Mouse (Mus musculus): ENCODE measurements around the gene Kptn. TPM values are rescaled to one million over a fixed set of nuclear protein-coding genes. Genes with fewer than 3 reads are reported as not detected.

The Kptn gene
- polyA plus RNA-seq, 2 experiments, result 7.5 to 8.6 TPM

- Histone ChIP-seq H3K9me3 (ENCODE audit: control insufficient read depth, low read length) (no peaks in the 10 kb centered on the region), H3K9ac (replicated peaks) (no peak overlapping the region; the same call in 1 of the 2 replicates), H3K27ac (no peak overlapping the region), H3K4me1 (replicated peaks; ENCODE audit: control insufficient read depth in 2 of 2, insufficient read depth in 2 of 2, low read length in 1 of 2) (peaks cover 3 to 8% of the 10 kb centered on the region in 2 experiments; a peak in 3 of 4 replicates), H3K36me3 (replicated peaks; ENCODE audit: control insufficient read depth, insufficient read depth, low read depth) (peaks cover 25% of the 10 kb centered on the region), H3K4me3 (ENCODE audit: insufficient read depth in 1 of 2, low read depth in 2 of 2, low read length in 2 of 2) (peak overlapping the region; percentile 88 to 99), H3K4me2 (ENCODE audit: low read depth) (peak overlapping the region; percentile 76), H3K27me3 (ENCODE audit: control insufficient read depth, insufficient read depth, low read length) (no peaks in the 10 kb centered on the region)
- DNase-seq (ENCODE audit: low read depth in 3 of 3, low spot score in 3 of 3), result no peak
- ATAC-seq (ENCODE audit: insufficient read depth), result no peak; the same call in 1 of the 2 replicates
- TF ChIP-seq CTCF (IDR thresholded peaks at IDR 0.05; ENCODE audit: low read depth) (no peak), EP300 (IDR thresholded peaks at IDR 0.05; ENCODE audit: low read depth) (no peak)
- 47% methylated on average over 9 of the region's 9 CpGs for WGBS (ENCODE audit: insufficient replicate concordance)
Measured at GRCm38 (mm10) chr7:16120262-16120600, 536 bp downstream of the Kptn start.

- peaks cover 7% of the 10 kb centered on the region for H3K27me3 ChIP-seq (ENCODE audit: control insufficient read depth, insufficient read depth, low read length)
- ATAC-seq (ENCODE audit: insufficient read depth) (no peak), DNase-seq (ENCODE audit: low read depth in 3 of 3, low spot score in 3 of 3) (no peak)
- no peak overlapping the region for H3K9ac ChIP-seq (replicated peaks)
- H3K4me1 ChIP-seq (replicated peaks; ENCODE audit: control insufficient read depth in 2 of 2, insufficient read depth in 2 of 2, low read length in 1 of 2), result no peaks in the 10 kb centered on the region
- no peaks in the 10 kb centered on the region for H3K9me3 ChIP-seq (ENCODE audit: control insufficient read depth, low read length)
- H3K27ac ChIP-seq, result no peak overlapping the region
- TF ChIP-seq CTCF (IDR thresholded peaks at IDR 0.05; ENCODE audit: low read depth) (peak; percentile 49; the same call in 1 of the 2 replicates), EP300 (IDR thresholded peaks at IDR 0.05; ENCODE audit: low read depth) (no peak)
- H3K36me3 ChIP-seq (replicated peaks; ENCODE audit: control insufficient read depth, insufficient read depth, low read depth), result no peaks in the 10 kb centered on the region
- H3K4me2 ChIP-seq (ENCODE audit: low read depth), result no peak overlapping the region
- WGBS (ENCODE audit: insufficient replicate concordance), result 62% methylated on average over 9 of the region's 9 CpGs
- no peak overlapping the region for H3K4me3 ChIP-seq (ENCODE audit: insufficient read depth in 1 of 2, low read depth in 2 of 2, low read length in 2 of 2)
Measured at GRCm38 (mm10) chr7:16125829-16126228, 6.1 kb downstream of the Kptn start.

- DNase-seq (ENCODE audit: low read depth in 3 of 3, low spot score in 3 of 3) (no peak), ATAC-seq (ENCODE audit: insufficient read depth) (no peak)
- TF ChIP-seq EP300 (IDR thresholded peaks at IDR 0.05; ENCODE audit: low read depth) (no peak), CTCF (IDR thresholded peaks at IDR 0.05; ENCODE audit: low read depth) (no peak)
- 71% methylated on average over 6 of the region's 6 CpGs for WGBS (ENCODE audit: insufficient replicate concordance)
- H3K36me3 ChIP-seq (replicated peaks; ENCODE audit: control insufficient read depth, insufficient read depth, low read depth), result no peaks in the 10 kb centered on the region
- H3K4me2 ChIP-seq (ENCODE audit: low read depth), result no peak overlapping the region
- no peak overlapping the region for H3K9ac ChIP-seq (replicated peaks)
- H3K27me3 ChIP-seq (ENCODE audit: control insufficient read depth, insufficient read depth, low read length), result peaks cover 17% of the 10 kb centered on the region
- no peaks in the 10 kb centered on the region for H3K4me1 ChIP-seq (replicated peaks; ENCODE audit: control insufficient read depth in 2 of 2, insufficient read depth in 2 of 2, low read length in 1 of 2)
- no peaks in the 10 kb centered on the region for H3K9me3 ChIP-seq (ENCODE audit: control insufficient read depth, low read length)
- H3K27ac ChIP-seq, result no peak overlapping the region
- no peak overlapping the region for H3K4me3 ChIP-seq (ENCODE audit: insufficient read depth in 1 of 2, low read depth in 2 of 2, low read length in 2 of 2)
Measured at GRCm38 (mm10) chr7:16128344-16128743, 8.6 kb downstream of the Kptn start.

- DNase-seq (ENCODE audit: low read depth in 3 of 3, low spot score in 3 of 3) (no peak), ATAC-seq (ENCODE audit: insufficient read depth) (no peak)
- WGBS (ENCODE audit: insufficient replicate concordance), result 55% methylated on average over 5 of the region's 5 CpGs
- no peak overlapping the region for H3K4me2 ChIP-seq (ENCODE audit: low read depth)
- peaks cover 17% of the 10 kb centered on the region for H3K27me3 ChIP-seq (ENCODE audit: control insufficient read depth, insufficient read depth, low read length)
- TF ChIP-seq CTCF (IDR thresholded peaks at IDR 0.05; ENCODE audit: low read depth) (no peak), EP300 (IDR thresholded peaks at IDR 0.05; ENCODE audit: low read depth) (no peak)
- no peak overlapping the region for H3K4me3 ChIP-seq (ENCODE audit: insufficient read depth in 1 of 2, low read depth in 2 of 2, low read length in 2 of 2)
- no peaks in the 10 kb centered on the region for H3K36me3 ChIP-seq (replicated peaks; ENCODE audit: control insufficient read depth, insufficient read depth, low read depth)
- H3K4me1 ChIP-seq (replicated peaks; ENCODE audit: control insufficient read depth in 2 of 2, insufficient read depth in 2 of 2, low read length in 1 of 2), result no peaks in the 10 kb centered on the region
- H3K27ac ChIP-seq, result no peak overlapping the region
- no peak overlapping the region for H3K9ac ChIP-seq (replicated peaks)
- no peaks in the 10 kb centered on the region for H3K9me3 ChIP-seq (ENCODE audit: control insufficient read depth, low read length)
Measured at GRCm38 (mm10) chr7:16128899-16129298, 9.2 kb downstream of the Kptn start.

DNA sequence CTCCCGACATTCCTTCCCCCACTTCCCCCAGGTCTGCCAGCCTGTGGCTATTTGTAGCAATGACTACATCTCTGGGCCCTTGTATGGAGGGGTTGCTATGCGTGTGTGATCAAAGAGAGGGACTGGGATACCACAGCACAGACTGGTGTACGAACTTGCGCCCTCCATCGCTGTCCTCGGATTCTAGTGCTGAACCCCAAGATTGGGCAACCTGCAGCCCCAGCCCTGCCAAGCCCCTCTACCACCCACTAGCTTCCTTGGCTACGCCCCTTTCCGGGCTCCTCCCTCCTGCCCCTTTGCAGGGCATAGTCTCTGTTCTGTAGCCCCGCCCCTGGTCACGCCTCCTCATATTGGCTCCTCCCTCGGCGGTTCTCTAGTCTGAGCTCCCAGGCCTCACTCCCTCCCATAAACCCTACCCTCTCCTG is 9.7 kb downstream of the Kptn start, which contains the start of gene Slc8a2:
Gene Slc8a2 (plus strand): TSS at position 406 of the 425 bp plus-strand sequence.
- ATAC-seq (ENCODE audit: insufficient read depth) (peak; percentile 60), DNase-seq (ENCODE audit: low read depth in 3 of 3, low spot score in 3 of 3) (peak in 2 of 3 experiments; percentile 32 to 34)
- TF ChIP-seq EP300 (IDR thresholded peaks at IDR 0.05; ENCODE audit: low read depth) (no peak), CTCF (IDR thresholded peaks at IDR 0.05; ENCODE audit: low read depth) (no peak)
- Histone ChIP-seq H3K27me3 (ENCODE audit: control insufficient read depth, insufficient read depth, low read length) (peaks cover 17% of the 10 kb centered on the region), H3K4me3 (ENCODE audit: insufficient read depth in 1 of 2, low read depth in 2 of 2, low read length in 2 of 2) (peak within 1 kb of the TSS in 1 of 2 experiments; percentile 18; a peak in 1 of 4 replicates), H3K9ac (replicated peaks) (no peak within 1 kb of the TSS), H3K36me3 (replicated peaks; ENCODE audit: control insufficient read depth, insufficient read depth, low read depth) (no peaks in the 10 kb centered on the region), H3K27ac (no peak within 1 kb of the TSS), H3K4me1 (replicated peaks; ENCODE audit: control insufficient read depth in 2 of 2, insufficient read depth in 2 of 2, low read length in 1 of 2) (no peaks in the 10 kb centered on the region), H3K9me3 (ENCODE audit: control insufficient read depth, low read length) (no peaks in the 10 kb centered on the region), H3K4me2 (ENCODE audit: low read depth) (peak within 1 kb of the TSS; percentile 1)
- 5% methylated on average over 12 of the region's 12 CpGs for WGBS (ENCODE audit: insufficient replicate concordance)
